Mouse (Mus musculus): ENCODE measurements around the gene Nif3l1.

Gene Nif3l1

GRCm38 (mm10) chr1:58458175-58458574, 13.2 kb downstream of the Nif3l1 start:
- no peak for DNase-seq (ENCODE audit: low spot score in 2 of 2)

GRCm38 (mm10) chr1:58458867-58459266, 13.9 kb downstream of the Nif3l1 start:
- DNase-seq (ENCODE audit: low spot score in 2 of 2), result no peak

DNA sequence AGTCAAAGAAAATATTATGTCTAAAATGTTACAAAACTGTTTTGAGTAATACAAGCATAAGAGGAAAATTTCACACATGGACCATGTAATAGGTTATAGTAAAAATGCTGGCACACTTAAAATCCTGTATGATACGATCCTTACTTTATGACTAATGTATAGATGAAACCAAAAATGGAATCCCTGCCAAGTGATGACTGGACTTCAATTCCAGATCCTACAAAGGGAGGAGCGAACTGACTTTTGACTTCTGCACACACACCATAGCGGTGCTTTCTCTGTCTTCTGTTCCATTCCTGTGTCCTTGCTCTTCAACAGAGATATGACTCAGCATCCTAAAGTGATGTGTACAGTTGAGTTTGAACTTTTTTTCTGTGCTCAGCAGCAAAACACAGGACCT, 15.6 kb downstream of the Nif3l1 start:
- no peak for DNase-seq (ENCODE audit: low spot score in 2 of 2)

GRCm38 (mm10) chr1:58463935-58464334, 19.0 kb downstream of the Nif3l1 start:
- DNase-seq (ENCODE audit: low spot score in 2 of 2), result no peak

DNA sequence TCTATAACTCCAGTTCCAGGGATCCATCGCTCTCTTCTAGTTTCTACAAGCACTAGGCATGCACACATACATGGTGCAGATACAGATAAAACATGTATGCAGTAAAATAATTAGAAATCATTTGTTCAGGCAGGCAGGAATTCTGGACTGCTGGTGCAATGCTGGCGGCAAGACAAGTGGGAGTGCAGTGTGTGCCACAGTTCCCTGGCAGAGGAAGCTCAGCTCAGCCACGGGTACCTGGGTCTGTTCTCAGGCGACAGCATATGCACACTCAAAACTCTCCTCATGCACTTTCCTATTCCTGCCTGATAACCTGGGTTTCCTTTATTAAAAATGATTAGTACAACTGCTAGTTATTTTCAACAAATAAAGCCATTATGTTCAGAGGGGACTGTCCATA, 20.1 kb downstream of the Nif3l1 start:
- DNase-seq (ENCODE audit: low spot score in 2 of 2), result no peak

DNA sequence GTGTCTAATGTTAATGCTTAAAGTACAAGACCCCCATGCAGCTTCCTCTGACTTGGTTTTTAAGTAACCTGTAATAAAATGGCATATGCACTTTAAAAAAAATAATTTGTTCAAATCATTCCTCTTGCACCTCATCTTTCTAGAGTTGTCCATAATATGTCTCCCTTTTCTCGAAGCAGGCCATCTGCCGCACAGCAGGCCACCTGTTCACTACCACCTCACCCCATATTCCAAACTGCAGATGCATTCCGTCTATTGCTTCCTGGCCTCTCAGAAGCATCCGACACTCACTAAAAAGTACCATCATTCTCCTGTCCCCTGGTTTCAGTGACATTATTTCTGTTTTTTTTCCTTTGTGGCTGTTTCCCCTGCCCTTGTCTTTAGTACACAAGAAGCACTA, 20.6 kb downstream of the Nif3l1 start:
- DNase-seq (ENCODE audit: low spot score in 2 of 2), result no peak

DNA sequence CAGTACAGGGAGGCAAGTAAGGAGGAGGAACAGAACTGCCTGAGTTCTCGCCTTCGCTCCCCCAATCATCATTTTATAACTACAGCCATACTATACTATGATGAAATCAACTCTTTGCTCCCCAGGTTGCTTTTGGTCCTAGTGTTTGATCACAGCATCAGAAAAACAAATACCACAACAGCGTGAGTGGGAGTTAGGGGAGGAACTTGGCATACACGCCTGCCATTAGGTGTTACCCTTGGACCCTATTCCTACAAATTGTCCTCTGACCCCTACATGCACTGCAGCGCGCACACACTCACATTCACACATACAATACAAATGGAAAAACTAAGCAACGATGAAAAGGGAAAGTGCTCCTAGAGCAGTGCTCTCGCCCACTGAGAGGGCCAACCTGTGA, 30.7 kb downstream of the Nif3l1 start:
- DNase-seq (ENCODE audit: low spot score in 2 of 2), result no peak

DNA sequence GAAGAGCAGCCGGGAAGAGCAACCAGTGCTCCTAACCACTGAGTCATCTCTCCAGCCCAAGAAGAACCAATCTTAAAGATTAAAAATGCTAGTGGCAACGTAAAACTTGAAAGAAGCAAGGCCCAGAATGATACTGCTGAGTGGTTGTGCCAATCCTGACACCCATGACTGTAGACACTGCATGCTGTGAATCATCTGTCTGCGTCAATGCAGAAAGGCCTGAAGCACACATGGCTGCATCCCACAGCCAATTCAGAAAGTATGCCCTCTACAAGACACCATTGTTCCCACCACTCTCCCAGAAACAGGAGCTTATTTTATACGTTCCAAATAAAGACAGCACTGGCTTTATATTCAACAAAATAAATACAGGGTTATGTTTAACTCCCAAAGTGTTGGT, 37.7 kb downstream of the Nif3l1 start:
- DNase-seq (ENCODE audit: low spot score in 2 of 2), result no peak

GRCm38 (mm10) chr1:58495603-58496002, 50.7 kb downstream of the Nif3l1 start:
- no peak for DNase-seq (ENCODE audit: low spot score in 2 of 2)

DNA sequence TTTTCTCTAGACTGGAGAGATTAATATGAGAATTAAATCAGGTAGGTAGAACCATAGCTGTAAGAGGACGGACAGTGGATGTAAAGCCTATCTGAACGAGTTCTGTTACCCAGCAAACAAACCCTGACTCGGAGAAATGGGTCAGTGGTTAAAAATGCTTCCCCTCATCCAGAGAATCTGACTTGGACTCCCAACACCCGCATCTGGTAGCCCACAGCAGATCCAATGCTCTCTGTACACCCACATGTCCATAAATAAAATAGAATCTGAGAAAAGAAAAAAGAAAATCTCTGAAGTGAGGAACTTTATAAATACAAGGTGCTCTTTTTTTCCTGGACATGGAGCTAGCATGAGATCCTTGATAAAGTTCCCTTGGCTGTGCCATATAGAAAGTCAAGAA, 52.7 kb downstream of the Nif3l1 start:
- no peak for DNase-seq (ENCODE audit: low spot score in 2 of 2)

DNA sequence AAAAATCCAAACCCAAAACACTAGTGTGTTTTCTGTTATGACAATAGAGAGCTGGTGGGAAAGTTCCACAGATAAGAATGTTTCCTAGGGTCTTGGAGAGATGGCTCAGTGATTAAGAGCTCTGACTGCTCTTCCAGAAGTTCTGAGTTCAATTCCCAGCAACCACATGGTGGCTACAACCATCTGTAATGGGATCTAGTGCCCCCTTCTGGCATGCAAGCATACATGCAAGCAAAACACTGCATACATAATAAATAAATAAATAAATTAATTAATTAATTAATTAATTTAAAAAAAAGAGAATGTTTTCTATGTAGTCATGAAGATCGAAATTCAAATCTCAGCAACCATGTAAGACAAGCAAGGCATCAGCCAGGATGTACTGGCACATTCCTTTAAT, 53.8 kb downstream of the Nif3l1 start:
- DNase-seq (ENCODE audit: low spot score in 2 of 2), result no peak

DNA sequence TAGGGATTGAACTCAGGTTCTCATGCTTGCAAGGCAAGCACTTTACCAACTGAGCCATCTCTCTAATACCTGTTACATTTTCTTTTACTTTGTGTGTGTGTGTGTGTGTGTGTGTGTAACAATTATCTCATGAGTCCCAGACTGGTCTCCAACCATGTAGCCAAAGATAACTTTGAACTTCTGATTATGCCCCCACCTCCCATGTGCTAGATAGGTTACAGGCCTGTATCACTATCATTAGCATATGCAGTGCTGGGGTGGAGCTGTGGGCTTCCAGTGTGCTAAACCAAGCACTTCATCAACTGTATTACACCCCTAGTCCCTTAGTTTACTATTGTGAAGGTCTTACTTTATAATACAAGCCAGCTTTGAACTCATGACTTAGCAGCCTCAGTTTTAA, 58.2 kb downstream of the Nif3l1 start:
- DNase-seq (ENCODE audit: low spot score in 2 of 2), result peak in 1 of 2 experiments; percentile 10

DNA sequence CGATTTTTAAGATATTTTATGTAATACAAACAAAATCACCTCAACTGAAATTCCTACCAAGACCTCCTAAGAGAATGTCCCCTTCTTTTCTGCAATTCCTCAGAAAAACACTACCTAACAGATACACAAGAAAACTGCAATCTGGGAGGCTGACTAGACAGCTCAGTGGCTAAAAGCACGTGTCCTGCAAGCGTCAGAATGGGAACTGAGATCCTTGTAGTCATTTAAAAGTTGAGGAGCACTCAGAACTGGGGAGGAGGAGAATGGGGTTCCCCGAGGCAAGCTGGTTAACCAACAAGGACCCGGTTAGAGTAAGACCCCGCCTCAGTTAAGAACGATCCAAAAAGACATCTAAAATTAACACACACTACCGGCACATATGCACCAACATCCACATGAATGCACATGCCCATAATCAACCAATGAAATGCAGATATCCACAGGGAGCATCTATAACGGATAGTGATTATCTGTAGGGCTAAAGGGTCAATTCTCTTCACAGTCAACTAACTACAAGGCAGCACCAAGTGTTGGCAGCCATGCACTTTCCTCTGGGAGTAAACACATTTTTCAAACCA, 58.9 kb downstream of the Nif3l1 start:
- DNase-seq (ENCODE audit: low spot score in 2 of 2), result peak; percentile 11 to 13

GRCm38 (mm10) chr1:58504577-58505254, 59.8 kb downstream of the Nif3l1 start, which contains the start of gene Orc2:
Orc2 (minus strand) TSS chr1:58505109.
- peak; percentile 87 to 93 for DNase-seq (ENCODE audit: low spot score in 2 of 2)

DNA sequence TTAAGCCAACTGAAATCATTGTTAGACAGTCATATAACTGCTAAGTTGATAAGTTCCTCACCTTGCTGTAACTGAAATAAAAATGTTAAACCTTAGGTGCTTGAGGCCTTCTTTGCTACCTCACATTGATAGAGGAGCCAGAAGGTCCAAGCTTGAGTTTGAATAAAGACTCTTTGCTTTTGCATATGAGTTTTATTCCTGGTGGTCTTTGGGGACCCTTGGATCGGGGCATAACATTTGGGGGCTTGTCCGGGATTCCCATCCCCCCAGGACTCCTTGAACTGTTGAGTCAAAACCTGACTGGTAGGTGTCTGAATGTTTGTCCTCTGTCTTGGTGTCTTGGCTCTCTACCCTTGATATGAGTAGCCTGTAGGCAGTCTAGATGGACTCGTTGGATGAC, 62.3 kb downstream of the Nif3l1 start:
- DNase-seq (ENCODE audit: low spot score in 2 of 2), result no peak

All from spleen, postnatal 10 days (tissue).